Mouse (Mus musculus): ENCODE results near the gene Vmn1r192. TPM values are rescaled to one million over a fixed set of nuclear protein-coding genes. Genes with fewer than 3 reads are reported as not detected.
A peak's percentile ranks its signal among the peaks of the same experiment; 100 is the strongest.
"Not testable (repeated sequence)": the region's sequence is repeated elsewhere in the genome, so short reads cannot be mapped to it uniquely, and the experiment has no call there.

Vmn1r192 gene
- total and polyA plus RNA-seq, 2 experiments from 2014 or later: not detected

GRCm38 (mm10) chr13:22168416-22168815, 22.5 kb downstream of the Vmn1r192 start:
- Histone ChIP-seq H3K27ac (ENCODE audit: low read depth, low read length) (no peak overlapping the region), H3K4me3 (ENCODE audit: low read depth, low read length) (no peak overlapping the region), H3K4me1 (ENCODE audit: insufficient read depth, low read length) (no peaks in the 10 kb centered on the region), H3K4me2 (ENCODE audit: low read depth, low read length, poor library complexity, severe bottlenecking) (no peak overlapping the region), H3K27me3 (ENCODE audit: insufficient read depth, low read length) (no peaks in the 10 kb centered on the region), H3K9me3 (ENCODE audit: low read length) (peaks cover 5% of the 10 kb centered on the region; the same call in 1 of the 2 replicates), H3K36me3 (ENCODE audit: insufficient read depth, low read length) (no peaks in the 10 kb centered on the region), H3K9ac (replicated peaks; ENCODE audit: low read length, poor library complexity, severe bottlenecking) (no peak overlapping the region)
- TF ChIP-seq CTCF (IDR thresholded peaks at IDR 0.05): no peak
- 93% methylated on average over 15 of the region's 15 CpGs for WGBS
- ATAC-seq (ENCODE audit: low FRiP score) (no peak), DNase-seq (ENCODE audit: low spot score) (no peak)

- not testable (repeated sequence) for H3K27me3 ChIP-seq (ENCODE audit: insufficient read depth, low read length)
These were observed 54.2 kb downstream of the Vmn1r192 start for GRCm38 (mm10) chr13:22136495-22137293.

More at GRCm38 (mm10) chr13:22136495-22137293, 54.2 kb downstream of the Vmn1r192 start:
- H3K27ac ChIP-seq (ENCODE audit: low read depth, low read length); H3K4me2 ChIP-seq (ENCODE audit: low read depth, low read length, poor library complexity, severe bottlenecking); H3K4me1 ChIP-seq (ENCODE audit: insufficient read depth, low read length); H3K9ac ChIP-seq (replicated peaks; ENCODE audit: low read length, poor library complexity, severe bottlenecking); H3K9me3 ChIP-seq (ENCODE audit: low read length); H3K36me3 ChIP-seq (ENCODE audit: insufficient read depth, low read length); H3K4me3 ChIP-seq (ENCODE audit: low read depth, low read length): not testable (repeated sequence)
- WGBS: 85% methylated on average over 4 of the region's 5 CpGs
- ATAC-seq (ENCODE audit: low FRiP score) (peak; percentile 65), DNase-seq (ENCODE audit: low spot score) (peak; percentile 14)
- peak; percentile 31; the same call in 1 of the 2 replicates for TF ChIP-seq CTCF (IDR thresholded peaks at IDR 0.05)

Small RNAs within 50 kb of the gene (microRNA-seq; reads per million reads assigned to microRNA genes)
- gene Gm23282 (ENCODE audit: borderline number of aligned reads) (not detected), gene Gm25084 (ENCODE audit: borderline number of aligned reads) (not detected)

Other genes starting within 250 kb of the Vmn1r192 start
- gene Zfp184, start 246.0 kb downstream of the Vmn1r192 start, total RNA-seq (2014; rRNA removed): 8.1 and 9.8 TPM in 2 replicates
- gene Zfp184, start 246.0 kb downstream of the Vmn1r192 start, polyA plus RNA-seq (2015; fragmentation: Nextera tagmentation; extraction: Ambion mirVana): 7.5 and 8.4 TPM in 2 replicates
- gene Pom121l2, start 209.9 kb downstream of the Vmn1r192 start, total RNA-seq (2014; rRNA removed): 0.05 and 0.90 TPM in 2 replicates
- not detected in 2 replicates for gene Pom121l2, start 209.9 kb downstream of the Vmn1r192 start, polyA plus RNA-seq (2015; fragmentation: Nextera tagmentation; extraction: Ambion mirVana)
- gene Prss16, start 181.4 kb downstream of the Vmn1r192 start, total RNA-seq (2014; rRNA removed): 0.09 and 1.6 TPM in 2 replicates
- gene Prss16, start 181.4 kb downstream of the Vmn1r192 start, polyA plus RNA-seq (2015; fragmentation: Nextera tagmentation; extraction: Ambion mirVana): not detected in 2 replicates
- 4.5 and 62.6 TPM in 2 replicates for gene Hist1h2ah, start 155.6 kb downstream of the Vmn1r192 start, total RNA-seq (2014; rRNA removed)
- gene Hist1h2ah, start 155.6 kb downstream of the Vmn1r192 start, polyA plus RNA-seq (2015; fragmentation: Nextera tagmentation; extraction: Ambion mirVana): 6.9 TPM in 1 of 2 replicates, not detected in the other
- 112 and 321 TPM in 2 replicates for gene Hist1h2bk, start 155.3 kb downstream of the Vmn1r192 start, total RNA-seq (2014; rRNA removed)
- gene Hist1h2bk, start 155.3 kb downstream of the Vmn1r192 start, polyA plus RNA-seq (2015; fragmentation: Nextera tagmentation; extraction: Ambion mirVana): not detected in 2 replicates
- gene Hist1h4i, start 149.8 kb downstream of the Vmn1r192 start, total RNA-seq (2014; rRNA removed): 10.0 and 19.2 TPM in 2 replicates
- 2.2 and 2.5 TPM in 2 replicates for gene Hist1h4i, start 149.8 kb downstream of the Vmn1r192 start, polyA plus RNA-seq (2015; fragmentation: Nextera tagmentation; extraction: Ambion mirVana)
- 84.2 and 252 TPM in 2 replicates for gene Hist1h2ag, start 148.2 kb downstream of the Vmn1r192 start, total RNA-seq (2014; rRNA removed)
- gene Hist1h2ag, start 148.2 kb downstream of the Vmn1r192 start, polyA plus RNA-seq (2015; fragmentation: Nextera tagmentation; extraction: Ambion mirVana): 2.5 TPM in 1 of 2 replicates, not detected in the other
- gene Hist1h2bj, start 147.9 kb downstream of the Vmn1r192 start, total RNA-seq (2014; rRNA removed): 161 and 335 TPM in 2 replicates
- gene Hist1h2bj, start 147.9 kb downstream of the Vmn1r192 start, polyA plus RNA-seq (2015; fragmentation: Nextera tagmentation; extraction: Ambion mirVana): 2.7 and 3.2 TPM in 2 replicates
- not detected in 2 replicates for gene Vmn1r188, start 106.7 kb downstream of the Vmn1r192 start, total RNA-seq (2014; rRNA removed)
- gene Vmn1r188, start 106.7 kb downstream of the Vmn1r192 start, polyA plus RNA-seq (2015; fragmentation: Nextera tagmentation; extraction: Ambion mirVana): not detected in 2 replicates
- gene Vmn1r189, start 85.3 kb downstream of the Vmn1r192 start, total RNA-seq (2014; rRNA removed): not detected in 2 replicates
- not detected in 2 replicates for gene Vmn1r189, start 85.3 kb downstream of the Vmn1r192 start, polyA plus RNA-seq (2015; fragmentation: Nextera tagmentation; extraction: Ambion mirVana)
- not detected in 2 replicates for gene Vmn1r191, start 7.2 kb downstream of the Vmn1r192 start, total RNA-seq (2014; rRNA removed)
- not detected in 2 replicates for gene Vmn1r191, start 7.2 kb downstream of the Vmn1r192 start, polyA plus RNA-seq (2015; fragmentation: Nextera tagmentation; extraction: Ambion mirVana)
- gene Vmn1r193, start 32.0 kb upstream of the Vmn1r192 start, total RNA-seq (2014; rRNA removed): not detected in 2 replicates
- not detected in 2 replicates for gene Vmn1r193, start 32.0 kb upstream of the Vmn1r192 start, polyA plus RNA-seq (2015; fragmentation: Nextera tagmentation; extraction: Ambion mirVana)
- gene Vmn1r194, start 53.1 kb upstream of the Vmn1r192 start, total RNA-seq (2014; rRNA removed): not detected in 2 replicates
- not detected in 2 replicates for gene Vmn1r194, start 53.1 kb upstream of the Vmn1r192 start, polyA plus RNA-seq (2015; fragmentation: Nextera tagmentation; extraction: Ambion mirVana)
- not detected in 2 replicates for gene Vmn1r195, start 79.4 kb upstream of the Vmn1r192 start, total RNA-seq (2014; rRNA removed)
- not detected in 2 replicates for gene Vmn1r195, start 79.4 kb upstream of the Vmn1r192 start, polyA plus RNA-seq (2015; fragmentation: Nextera tagmentation; extraction: Ambion mirVana)
- not detected in 2 replicates for gene Vmn1r196, start 98.8 kb upstream of the Vmn1r192 start, total RNA-seq (2014; rRNA removed)
- gene Vmn1r196, start 98.8 kb upstream of the Vmn1r192 start, polyA plus RNA-seq (2015; fragmentation: Nextera tagmentation; extraction: Ambion mirVana): not detected in 2 replicates
- gene Vmn1r197, start 133.4 kb upstream of the Vmn1r192 start, total RNA-seq (2014; rRNA removed): not detected in 2 replicates
- gene Vmn1r197, start 133.4 kb upstream of the Vmn1r192 start, polyA plus RNA-seq (2015; fragmentation: Nextera tagmentation; extraction: Ambion mirVana): not detected in 2 replicates
- not detected in 2 replicates for gene Vmn1r198, start 159.2 kb upstream of the Vmn1r192 start, total RNA-seq (2014; rRNA removed)
- not detected in 2 replicates for gene Vmn1r198, start 159.2 kb upstream of the Vmn1r192 start, polyA plus RNA-seq (2015; fragmentation: Nextera tagmentation; extraction: Ambion mirVana)
- gene Vmn1r199, start 188.7 kb upstream of the Vmn1r192 start, total RNA-seq (2014; rRNA removed): not detected in 2 replicates
- not detected in 2 replicates for gene Vmn1r199, start 188.7 kb upstream of the Vmn1r192 start, polyA plus RNA-seq (2015; fragmentation: Nextera tagmentation; extraction: Ambion mirVana)
- gene Vmn1r200, start 199.2 kb upstream of the Vmn1r192 start, total RNA-seq (2014; rRNA removed): not detected in 2 replicates
- gene Vmn1r200, start 199.2 kb upstream of the Vmn1r192 start, polyA plus RNA-seq (2015; fragmentation: Nextera tagmentation; extraction: Ambion mirVana): not detected in 2 replicates

Data from midbrain, postnatal 0 days (tissue).